Mouse (Mus musculus): ENCODE measurements around the gene Ptar1.

The Ptar1 gene

GRCm38 (mm10) chr19:23757961-23758553 lies 70.8 kb downstream of the Ptar1 start:
- intact Hi-C loops (cut with DNase I), result loop anchor here (2.0 kb wide), 1 partner anchor 71 kb away; the partner anchor contains the start of gene Ptar1

- intact Hi-C loops (cut with DNase I), result loop anchor here (2.0 kb wide), 1 partner anchor 72 kb away; the partner anchor contains the start of gene Ptar1
Measured at GRCm38 (mm10) chr19:23758554-23759321, 71.5 kb downstream of the Ptar1 start, which contains the start of gene Apba1. TSS of gene Apba1 (plus strand) at chr19:23758887.

- intact Hi-C loops (cut with DNase I), result loop anchor here (2.0 kb wide), 1 partner anchor 73 kb away; the partner anchor contains the start of gene Ptar1
Measured at GRCm38 (mm10) chr19:23759322-23759945, 72.2 kb downstream of the Ptar1 start.

- intact Hi-C loops (cut with DNase I), result no loop called here
Measured at GRCm38 (mm10) chr19:23763371-23763770, 76.1 kb downstream of the Ptar1 start.

- intact Hi-C loops (cut with DNase I), result no loop called here
Measured at GRCm38 (mm10) chr19:23764051-23764450, 76.8 kb downstream of the Ptar1 start.

GRCm38 (mm10) chr19:23768864-23769263 lies 81.6 kb downstream of the Ptar1 start:
- intact Hi-C loops (cut with DNase I), result no loop called here

- intact Hi-C loops (cut with DNase I), result no loop called here
Measured at GRCm38 (mm10) chr19:23770494-23771423, 83.5 kb downstream of the Ptar1 start.

- intact Hi-C loops (cut with DNase I), result no loop called here
Measured at GRCm38 (mm10) chr19:23771971-23772370, 84.7 kb downstream of the Ptar1 start.

GRCm38 (mm10) chr19:23775356-23775755 lies 88.1 kb downstream of the Ptar1 start:
- intact Hi-C loops (cut with DNase I), result no loop called here

GRCm38 (mm10) chr19:23779130-23779529 lies 91.9 kb downstream of the Ptar1 start:
- intact Hi-C loops (cut with DNase I), result no loop called here

- intact Hi-C loops (cut with DNase I), result no loop called here
Measured at GRCm38 (mm10) chr19:23780105-23780504, 92.9 kb downstream of the Ptar1 start.
